Mouse (Mus musculus) natural killer cell, adult 2 months (primary cell): ENCODE results near the gene 4930442H23Rik.

Source experiments
- DNase-seq, 2 experiments: peaks; one replicate each; pipeline ENCODE4 v3.0.0; 2022; ENCODE audit warnings: low spot score in 2 of 2

The 4930442H23Rik gene

DNA sequence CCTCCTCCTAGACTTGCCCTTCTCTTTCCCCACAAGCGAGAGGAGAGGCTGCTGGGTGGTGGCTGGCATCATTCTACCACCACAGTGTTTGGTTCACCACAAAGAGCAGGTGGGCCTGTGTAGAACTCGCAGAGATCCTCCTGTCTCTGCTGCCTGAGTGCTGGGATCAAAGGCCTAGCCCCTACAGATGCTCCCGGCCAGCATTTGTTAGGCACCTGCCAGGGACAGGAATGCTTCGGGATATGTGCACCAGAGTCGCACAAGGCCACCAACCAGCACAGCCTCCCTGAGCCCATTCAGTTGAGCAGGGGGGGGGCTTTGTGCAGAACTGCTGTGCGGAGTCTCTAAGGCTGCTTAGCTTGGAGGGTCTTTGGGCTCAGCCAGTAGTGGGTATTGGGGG, 38.3 kb downstream of the 4930442H23Rik start:
- no peak for DNase-seq

DNA sequence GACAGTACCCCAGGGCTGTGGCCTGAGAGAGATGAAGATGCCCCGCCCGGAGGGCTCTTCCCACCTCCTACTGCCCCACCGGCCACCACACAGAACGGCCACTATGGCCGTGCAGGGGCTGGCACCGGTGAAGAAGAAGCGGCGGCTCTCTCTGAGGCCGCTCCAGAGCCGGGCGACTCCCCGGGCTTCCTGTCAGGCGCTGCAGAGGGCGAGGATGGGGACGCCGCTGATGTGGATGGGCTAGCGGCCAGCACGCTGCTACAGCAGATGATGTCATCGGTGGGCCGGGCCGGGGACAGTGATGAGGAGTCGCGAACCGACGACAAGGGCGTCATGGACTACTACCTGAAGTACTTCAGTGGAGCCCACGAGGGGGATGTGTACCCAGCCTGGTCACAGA, 39.0 kb downstream of the 4930442H23Rik start:
- no peak for DNase-seq

DNA sequence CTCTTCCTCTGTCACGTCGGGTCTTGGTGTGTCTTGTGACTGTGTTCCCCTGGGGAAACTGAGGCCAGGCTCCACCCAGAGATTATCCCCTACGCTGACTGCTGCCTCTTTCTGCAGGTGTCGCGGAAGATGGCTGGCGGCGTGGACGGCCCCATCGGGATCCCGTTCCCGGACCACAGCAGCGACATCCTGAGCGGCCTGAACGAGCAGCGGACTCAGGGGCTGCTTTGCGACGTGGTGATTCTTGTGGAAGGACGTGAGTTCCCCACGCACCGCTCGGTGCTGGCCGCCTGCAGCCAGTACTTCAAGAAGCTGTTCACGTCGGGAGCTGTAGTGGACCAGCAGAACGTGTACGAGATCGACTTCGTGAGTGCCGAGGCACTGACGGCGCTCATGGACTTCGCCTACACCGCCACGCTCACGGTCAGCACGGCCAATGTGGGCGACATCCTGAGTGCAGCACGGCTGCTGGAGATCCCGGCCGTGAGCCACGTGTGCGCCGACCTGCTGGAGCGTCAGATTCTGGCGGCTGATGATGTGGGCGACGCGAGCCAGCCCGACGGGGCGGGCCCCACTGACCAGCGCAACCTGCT, 39.7 kb downstream of the 4930442H23Rik start:
- DNase-seq = no peak

DNA sequence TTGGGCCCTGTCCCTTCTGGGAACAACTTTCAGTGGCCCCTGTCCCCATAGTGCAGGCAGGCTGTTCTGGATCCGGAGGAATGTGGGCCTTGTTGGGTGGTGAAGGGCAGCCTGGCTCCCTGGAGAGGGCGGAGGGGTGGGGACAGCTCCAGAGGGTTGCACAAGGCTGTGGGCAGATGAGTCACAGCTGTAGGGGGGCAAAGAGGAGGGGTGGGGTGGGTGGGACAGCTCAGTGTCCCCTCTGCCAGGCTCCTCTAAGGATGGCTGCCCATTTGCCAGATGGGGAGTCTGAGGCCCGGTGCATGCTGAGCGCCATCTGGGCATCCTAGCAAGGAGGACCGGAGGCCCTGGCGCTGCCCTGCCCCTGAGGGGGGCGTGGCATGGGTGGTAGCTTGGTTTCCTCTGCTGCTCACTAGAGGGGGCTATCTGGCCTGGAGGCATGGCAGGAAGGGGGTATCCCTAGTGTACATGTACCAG, 40.5 kb downstream of the 4930442H23Rik start:
- no peak for DNase-seq

DNA sequence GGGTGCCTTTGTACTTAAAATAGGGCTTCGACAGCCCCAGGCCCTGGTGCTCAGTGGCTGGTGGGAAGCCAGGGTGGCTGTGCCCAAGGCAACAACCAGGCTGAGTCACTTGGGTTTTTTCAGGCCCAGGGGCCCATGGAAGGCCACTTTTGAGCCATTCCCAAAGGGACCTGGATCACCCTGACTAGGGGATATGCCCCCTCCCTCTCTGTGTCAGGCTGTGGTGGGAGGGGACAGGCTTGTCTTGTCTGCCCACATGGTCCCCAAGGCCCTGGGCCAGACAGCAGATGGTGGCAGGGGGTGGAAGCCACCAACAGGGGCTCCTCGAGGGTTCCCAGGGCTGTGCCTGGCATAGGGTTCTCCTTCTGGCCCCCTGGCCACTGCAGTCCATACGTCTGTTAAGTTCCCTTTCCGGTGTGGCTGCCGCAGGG, 41.1 kb downstream of the 4930442H23Rik start:
- DNase-seq = no peak

DNA sequence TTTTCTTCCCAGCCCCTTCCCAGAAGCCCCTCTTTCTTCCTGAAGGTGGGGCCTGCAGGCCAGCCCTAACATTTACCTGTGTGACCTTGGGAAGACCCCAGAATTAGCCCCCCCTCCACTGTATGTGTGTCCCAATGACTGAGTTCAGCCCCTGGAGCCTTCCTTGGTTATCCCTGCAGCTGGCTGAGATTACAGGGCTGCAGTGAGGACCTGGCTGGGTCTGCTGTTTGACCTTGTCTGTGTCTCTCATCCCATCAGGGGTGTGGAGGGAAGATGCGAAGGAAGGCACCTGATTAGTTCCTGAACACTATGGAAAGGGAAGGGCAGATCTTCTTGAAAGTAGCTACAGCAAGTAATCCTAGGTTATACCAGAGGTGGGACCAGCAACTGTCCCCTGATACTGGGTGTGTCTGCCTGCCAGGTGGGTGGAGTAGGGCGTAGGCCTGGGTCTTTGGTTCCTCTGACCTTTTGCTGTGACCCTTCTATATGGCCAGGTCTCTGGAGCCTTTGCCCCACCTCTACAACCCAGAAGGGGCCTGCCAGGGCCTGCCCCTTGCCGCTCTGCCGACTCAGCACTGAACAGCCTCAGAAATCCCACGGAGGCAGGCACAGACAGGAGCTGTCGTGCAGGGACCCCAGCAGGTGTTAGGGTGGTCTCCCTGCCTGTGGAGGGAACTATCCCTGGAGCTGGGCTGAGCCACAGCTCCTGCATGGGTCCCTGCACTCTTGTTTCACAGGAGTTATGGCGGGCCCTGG, 42.0 kb downstream of the 4930442H23Rik start:
- no peak for DNase-seq

DNA sequence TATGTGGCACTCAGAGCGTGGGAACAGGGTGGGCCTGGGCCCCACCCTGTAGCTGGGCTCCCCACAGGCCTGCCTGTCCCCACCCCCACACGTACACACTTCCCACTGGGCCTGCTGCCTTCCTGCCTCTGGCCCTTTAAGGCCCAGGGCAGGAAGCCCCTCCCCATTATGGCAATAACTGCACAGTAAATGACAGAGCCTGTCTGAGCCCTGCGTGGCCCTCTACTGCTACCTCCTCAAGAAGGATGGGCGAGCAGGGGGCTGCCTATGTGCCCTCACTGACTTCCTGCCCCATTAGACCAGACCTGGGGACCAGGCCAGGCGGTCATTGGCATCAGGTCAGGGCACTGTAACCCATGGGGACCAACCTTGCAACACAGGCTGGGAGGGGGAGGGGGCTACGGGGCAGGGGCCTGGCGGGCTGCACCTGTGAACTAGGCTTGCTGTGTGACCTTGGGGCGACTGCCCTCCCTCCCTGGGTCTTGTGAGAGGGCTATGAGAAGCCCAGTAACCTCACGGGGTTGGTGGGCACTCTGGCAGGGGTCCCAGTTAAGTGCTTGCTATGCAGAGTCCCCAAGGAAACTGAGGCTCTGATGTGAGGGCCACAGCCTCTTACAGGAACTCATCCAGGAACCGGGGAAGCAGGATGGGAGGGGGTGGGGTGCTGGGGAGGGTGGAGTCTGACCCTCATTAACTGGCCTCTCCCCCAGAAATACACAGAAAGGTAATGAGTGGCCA, 42.8 kb downstream of the 4930442H23Rik start:
- no peak for DNase-seq

DNA sequence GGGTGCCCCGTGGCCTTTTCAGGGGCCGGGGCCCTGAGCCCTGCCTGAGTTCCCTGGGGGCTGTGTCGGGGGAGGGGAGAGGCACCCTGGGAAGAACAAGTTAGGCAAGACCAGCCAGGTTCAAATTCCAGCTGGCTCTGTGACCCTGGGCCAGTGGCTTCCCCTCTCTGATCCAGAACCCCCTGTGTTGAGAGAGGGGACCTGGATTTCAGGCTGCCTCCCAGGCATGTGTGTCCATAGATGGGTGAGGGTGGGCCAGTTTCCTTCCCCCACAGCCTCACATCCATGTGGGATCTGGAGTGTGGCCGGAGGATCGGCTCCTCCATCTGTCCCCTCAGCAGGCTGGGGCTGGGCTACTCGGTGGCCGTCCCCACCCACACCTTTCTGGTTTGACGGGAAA, 43.6 kb downstream of the 4930442H23Rik start:
- DNase-seq = no peak

DNA sequence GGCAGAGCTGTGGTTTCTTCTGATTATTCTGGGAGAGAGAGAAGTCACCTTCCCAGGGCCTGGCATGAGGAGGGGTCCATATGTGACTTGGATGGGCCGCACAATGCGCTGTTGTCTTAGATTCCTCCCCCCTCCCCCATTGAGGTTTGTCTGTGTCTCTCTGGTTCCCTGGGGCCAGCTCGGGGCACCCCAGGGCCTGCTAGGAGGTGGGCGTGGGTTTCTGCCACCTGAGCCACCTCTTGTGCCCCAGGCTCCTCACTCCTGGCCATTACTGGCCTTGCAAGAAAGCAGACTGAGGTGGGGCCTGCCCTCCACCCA, 44.2 kb downstream of the 4930442H23Rik start:
- no peak for DNase-seq

DNA sequence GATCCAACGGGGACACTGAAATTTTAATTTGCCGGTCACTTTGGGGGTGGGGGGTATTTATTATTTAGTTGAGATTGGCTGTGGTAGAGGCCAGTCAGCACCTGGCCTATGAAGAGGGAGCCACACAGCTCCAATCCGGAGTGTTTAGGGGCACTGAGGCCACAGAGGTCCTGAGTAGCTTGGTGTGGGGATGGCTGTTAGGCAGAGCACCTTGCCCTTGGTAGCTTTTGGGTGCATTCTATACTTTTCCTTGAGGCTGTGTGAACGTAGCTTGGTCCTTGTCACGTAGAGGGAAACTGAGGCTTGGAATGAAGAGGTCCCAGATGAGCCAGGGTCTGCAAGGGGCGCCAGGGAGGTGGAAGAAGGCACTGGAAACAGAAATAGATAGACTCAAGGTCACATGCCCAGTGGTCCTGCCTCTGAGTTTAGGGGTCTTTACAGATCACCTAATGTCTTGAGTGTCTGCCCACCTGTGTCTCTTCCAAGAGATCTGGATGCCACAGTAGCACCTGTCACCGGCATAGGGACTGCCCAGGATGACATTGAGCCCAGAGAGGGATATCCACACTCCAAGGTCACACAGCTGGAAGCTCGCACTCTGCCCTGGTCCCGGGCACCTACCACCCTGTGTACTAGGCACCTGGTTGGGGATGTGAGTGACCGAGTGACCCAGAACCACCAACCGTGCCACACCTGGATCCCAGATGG, 44.7 kb downstream of the 4930442H23Rik start:
- DNase-seq = no peak

DNA sequence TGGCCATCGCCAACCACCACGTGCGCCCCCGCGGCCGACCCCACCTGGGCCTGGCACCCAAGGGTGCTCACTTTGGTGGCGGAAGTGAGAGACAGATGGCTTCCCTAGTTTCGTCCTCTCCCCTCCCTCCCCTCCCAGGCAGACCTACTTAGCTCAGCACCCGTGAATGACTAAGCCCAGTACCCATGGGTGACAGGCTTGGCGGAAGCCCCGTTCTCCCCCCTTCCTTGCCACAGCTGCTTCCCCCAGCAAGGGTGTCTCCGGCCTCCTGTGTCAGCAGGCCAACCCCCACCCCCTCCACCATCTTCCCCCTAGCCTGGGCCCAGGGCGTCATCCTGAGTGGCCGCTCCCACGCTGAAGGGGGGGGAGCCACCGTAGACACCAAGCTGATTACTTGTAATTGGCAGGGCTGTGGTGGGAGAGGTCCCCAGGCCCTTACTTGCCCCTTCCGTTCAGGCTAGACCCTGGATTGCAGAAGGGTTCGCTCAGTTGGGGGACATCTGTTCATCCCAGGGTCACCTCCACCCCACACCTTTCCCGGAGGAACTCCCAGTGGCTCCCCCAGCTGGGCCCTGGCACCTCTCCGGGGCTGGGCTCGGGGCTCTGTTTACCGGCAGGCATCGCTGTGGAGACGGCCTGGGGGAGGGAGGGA, 45.4 kb downstream of the 4930442H23Rik start:
- peak; percentile 79 to 82 for DNase-seq

DNA sequence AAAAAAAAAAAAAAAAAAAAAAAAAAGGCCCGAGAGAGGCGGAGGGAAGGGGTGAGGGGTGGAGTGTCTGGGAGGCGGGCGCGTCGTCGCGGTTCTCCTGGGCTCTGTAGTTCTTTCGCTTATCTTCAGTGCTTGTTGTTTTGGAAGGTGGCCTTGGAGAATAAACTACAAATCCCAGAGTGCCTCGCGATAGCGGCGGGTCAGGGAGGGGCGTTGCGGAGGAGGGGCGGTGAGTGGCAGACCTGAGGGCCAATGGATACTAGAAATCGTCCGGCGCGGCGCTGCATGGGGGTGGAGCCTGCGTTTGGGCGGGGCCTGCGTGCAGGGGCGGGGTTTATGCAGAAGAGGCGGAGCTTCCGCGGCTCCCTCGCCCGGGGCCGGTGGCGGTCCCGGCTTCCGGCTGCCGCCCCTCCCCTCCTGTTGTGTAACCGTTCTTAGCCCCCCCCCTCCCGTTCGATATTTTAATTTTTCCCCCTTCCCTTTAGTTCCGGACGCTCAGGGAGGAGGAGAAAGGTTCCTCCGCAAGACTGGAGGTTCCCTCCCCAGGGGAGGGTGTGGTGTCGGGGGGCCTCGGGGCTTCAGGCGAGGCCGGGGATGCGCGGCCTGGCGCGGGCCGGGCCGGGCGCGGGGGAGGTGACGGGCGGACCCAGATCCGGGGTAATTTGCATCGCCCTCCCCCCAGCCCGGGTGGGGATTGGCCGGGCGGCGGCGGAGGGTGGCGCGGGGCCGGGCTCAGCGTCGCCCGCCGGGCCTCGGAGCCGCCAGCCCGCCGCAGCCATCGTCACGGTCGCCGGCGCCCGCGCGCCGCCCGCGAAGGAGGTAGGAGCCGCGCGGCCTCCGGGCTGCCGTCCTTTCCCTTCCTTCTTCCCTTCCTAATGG, 46.2 kb downstream of the 4930442H23Rik start:
- peak; percentile 100 for DNase-seq

DNA sequence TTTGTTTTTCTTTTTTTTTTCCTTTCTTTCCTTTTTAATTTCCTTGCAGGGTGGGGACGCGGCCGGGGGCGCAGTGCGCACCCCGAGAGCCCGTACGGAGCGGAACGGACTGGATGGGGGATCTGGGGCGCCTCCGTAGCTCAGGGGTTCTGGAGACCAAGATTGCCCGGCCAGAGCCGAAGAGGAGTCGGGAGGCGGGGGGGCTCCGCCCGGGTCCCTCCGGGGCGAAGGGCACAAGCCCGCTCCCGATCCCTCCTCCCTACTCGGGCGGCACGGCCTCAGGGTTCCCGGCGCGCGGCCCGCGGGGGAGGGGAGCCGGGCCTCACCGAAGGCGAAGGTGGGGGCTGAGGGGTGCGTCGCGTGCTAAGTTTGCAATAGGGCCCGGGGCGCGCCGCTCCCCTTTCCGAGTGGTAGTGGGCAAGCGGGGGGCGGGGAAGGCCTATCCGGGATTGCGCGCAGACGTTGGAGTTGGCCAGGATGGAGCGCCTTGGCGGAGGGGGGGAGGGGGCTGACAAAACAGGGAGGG, 46.9 kb downstream of the 4930442H23Rik start:
- peak; percentile 71 to 79 for DNase-seq

DNA sequence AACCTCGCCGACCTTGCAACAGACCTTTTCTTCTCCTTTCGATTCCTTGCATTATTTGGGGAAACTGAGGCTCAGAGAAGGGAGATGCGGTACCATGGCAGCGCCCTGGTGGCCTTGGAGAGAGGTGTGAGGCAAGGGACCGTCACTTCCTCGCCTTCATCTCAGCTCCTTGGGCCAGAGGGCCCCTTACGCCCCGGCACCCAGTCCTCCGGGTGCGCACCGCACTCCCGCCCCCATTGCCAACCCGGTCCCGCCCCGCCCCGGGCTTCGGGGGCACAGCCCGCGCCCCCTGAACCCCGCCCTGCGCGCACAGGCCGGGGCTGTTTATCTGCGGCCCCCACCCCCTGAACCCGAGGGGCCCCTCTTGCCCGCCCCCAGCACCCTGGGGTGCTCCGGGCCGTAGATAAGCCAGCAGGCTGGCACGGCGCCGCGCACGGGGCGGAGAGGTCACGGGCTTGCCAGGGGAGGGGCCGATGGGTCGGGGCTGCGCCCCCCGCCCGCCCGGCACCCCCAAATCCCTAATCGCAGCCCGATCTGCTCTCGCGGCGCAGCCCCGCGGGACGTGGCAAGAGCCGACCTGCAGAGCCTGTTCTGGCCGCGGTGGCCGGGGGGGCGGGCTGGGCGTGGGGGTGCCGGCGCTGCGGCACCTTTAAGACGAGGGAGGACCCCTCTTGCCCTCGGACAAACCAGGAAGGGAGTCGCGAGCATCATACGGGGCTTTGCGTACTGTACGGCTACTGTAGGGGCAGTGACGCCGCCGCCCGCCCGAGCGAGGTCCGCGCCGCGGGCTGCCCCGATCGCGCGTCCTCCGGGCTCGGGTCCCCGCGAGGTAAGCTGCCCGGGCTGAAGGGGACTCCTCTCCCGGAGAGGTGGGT, 47.6 kb downstream of the 4930442H23Rik start:
- DNase-seq = peak; percentile 65

DNA sequence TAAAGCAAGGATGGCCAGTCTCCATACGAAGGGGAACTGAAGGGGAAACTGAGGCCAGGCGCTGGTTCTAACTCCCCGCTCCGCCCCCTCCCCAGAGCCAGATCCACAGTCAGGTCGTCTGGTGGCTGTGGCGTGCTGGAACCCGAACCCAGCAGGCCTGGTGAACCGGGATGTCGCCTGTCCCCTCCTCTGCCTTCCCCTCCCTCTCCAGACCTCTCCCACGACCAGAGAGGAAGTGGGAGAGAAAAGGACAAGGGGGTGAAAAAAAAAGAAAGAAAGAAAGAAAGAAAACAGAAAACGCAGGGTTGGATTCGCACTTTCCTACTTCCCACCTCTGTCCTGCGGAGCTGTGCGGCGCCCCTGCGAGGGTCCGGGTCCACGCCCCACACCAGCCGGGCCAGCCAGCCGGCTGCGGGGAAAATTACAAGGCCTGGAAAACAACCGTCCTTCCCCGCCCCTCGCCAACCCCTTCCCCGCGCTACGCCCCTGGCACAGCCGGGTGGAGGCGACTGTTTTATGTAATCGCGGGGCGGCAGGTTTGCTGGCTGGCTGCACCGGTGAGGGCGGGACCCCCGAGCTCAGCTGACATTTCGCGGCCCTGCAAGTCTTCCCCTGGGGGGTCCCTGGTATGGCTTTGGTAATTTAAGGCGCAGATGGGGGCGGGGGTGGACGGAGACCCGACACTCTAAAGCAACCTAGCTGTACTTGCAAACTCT, 48.5 kb downstream of the 4930442H23Rik start, which contains the start of gene Zbtb7a:
Zbtb7a (plus strand) TSS at position 255 of the 716 bp plus-strand sequence.
- no peak for DNase-seq

DNA sequence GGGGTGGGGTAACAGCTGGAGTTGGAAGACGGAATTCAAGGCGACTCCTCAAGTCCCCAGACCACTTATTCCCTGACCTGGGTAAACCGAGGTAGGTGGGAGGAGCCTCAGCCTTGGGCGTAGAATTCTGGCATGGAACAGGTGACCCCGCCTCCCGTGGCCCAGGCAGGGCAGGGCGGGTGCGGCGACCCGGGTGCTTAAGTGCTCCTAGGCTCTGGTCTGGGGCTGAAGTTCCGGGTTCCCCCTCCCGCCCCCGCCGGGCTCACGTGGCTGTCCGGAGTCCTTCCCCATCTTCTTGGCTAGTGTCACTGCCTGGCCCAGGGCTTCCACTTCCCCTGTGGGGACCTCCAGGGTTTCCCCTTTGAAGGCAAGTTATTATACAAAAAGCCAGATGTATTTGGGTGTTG, 49.5 kb downstream of the 4930442H23Rik start:
- peak; percentile 88 to 92 for DNase-seq
